29 mouse cellular contexts compared by ENCODE assay signal in the genomic region with DNA sequence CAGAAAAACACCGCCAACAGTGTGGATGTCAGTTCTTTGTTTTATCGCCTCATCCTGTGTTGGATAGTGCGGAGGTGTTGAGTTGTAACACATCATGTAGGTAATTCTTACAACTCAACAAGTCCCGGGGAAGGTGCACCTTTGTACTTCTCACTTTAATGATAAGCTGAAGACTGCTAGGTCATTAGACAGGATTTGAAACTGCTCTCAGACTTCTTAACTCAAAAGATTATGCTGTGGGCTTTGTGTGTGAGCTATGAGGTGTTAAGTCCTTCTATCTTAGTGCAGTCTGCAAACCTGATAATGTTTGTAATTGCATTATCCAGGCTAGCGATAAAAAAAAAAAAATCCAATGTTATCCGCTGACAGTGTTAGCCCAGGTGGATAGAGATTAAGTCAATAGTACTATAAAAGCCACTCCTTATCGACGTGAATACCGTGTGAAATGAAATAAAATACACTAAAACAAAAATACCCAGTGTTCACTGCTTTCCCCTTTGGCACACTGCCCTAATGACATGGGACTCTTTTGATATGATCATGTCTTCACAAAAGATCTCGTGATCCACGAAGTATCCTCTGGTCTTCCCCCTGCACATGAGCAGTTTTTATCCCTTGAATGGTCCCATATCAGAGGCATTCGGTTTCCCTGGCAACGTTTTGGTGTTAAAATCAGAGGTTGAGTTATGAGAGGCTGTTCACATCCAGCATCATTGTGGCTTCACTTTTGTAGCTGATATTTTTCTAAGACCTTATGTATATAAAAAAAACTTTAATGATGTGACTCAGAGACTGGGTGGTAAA. TPM values are rescaled to one million over a fixed set of nuclear protein-coding genes. Genes with fewer than 3 reads are reported as not detected.
DNase-seq lines count a peak whose midpoint lies in the region; ATAC-seq and TF ChIP-seq lines count a peak whose summit lies in the region.
"Had no signal": no experiment of that assay in that cellular context is flagged by ENCODE, and none has a peak within 500 bp of the region (broad histone marks: within the 10 kb centered on the region; RNA-seq: fewer than 3 reads in every experiment).

No protein-coding gene starts in this region.

- no peak overlapping the region for H3K4me3 ChIP-seq in lung, embryonic 14.5 days (ENCODE audit: low read depth, low read length)
- H3K4me3 ChIP-seq in stomach, embryonic 14.5 days (ENCODE audit: low read depth, low read length) = no peak overlapping the region
- H3K4me3 ChIP-seq in stomach, postnatal 0 days (ENCODE audit: low read depth, low read length) = no peak overlapping the region
- no peak overlapping the region for H3K4me3 ChIP-seq in midbrain, postnatal 0 days (ENCODE audit: low read depth, low read length)
- H3K4me3 ChIP-seq: embryonic facial prominence, embryonic 15.5 days; forebrain, embryonic 12.5 days; gastrocnemius, adult 2 months; hindbrain, embryonic 12.5 days; neural tube, embryonic 13.5 days had no signal

- no peak overlapping the region for H3K9ac ChIP-seq in lung, embryonic 14.5 days
- no peak overlapping the region for H3K9ac ChIP-seq in stomach, embryonic 14.5 days (replicated peaks; ENCODE audit: low read depth, low read length)
- H3K9ac ChIP-seq in stomach, postnatal 0 days (ENCODE audit: low read length) = no peak overlapping the region
- H3K9ac ChIP-seq in midbrain, postnatal 0 days (replicated peaks; ENCODE audit: low read length, poor library complexity, severe bottlenecking) = no peak overlapping the region
- H3K9ac ChIP-seq: embryonic facial prominence, embryonic 15.5 days; forebrain, embryonic 12.5 days; hindbrain, embryonic 12.5 days; liver, embryonic 14.5 days; neural tube, embryonic 13.5 days had no signal

- 55% methylated on average over 13 of the region's 13 CpGs for WGBS in lung, embryonic 14.5 days
- 72% methylated on average over 13 of the region's 13 CpGs for WGBS in stomach, embryonic 14.5 days
- 58% methylated on average over 13 of the region's 13 CpGs for WGBS in stomach, postnatal 0 days
- WGBS in midbrain, postnatal 0 days = 72% methylated on average over 13 of the region's 13 CpGs

- no peak for TF ChIP-seq CTCF in lung, embryonic 14.5 days (IDR thresholded peaks at IDR 0.05; ENCODE audit: low read depth)
- TF ChIP-seq CTCF in stomach, postnatal 0 days (IDR thresholded peaks at IDR 0.05; ENCODE audit: low read depth) = no peak
- no peak for TF ChIP-seq CTCF in midbrain, postnatal 0 days (IDR thresholded peaks at IDR 0.05)

- DNase-seq in lung, embryonic 14.5 days = peak; percentile 5
- no peak for DNase-seq in lung, postnatal 36 days
- no peak for DNase-seq in stomach, postnatal 0 days (ENCODE audit: low spot score)
- peak; percentile 15 for DNase-seq in midbrain, postnatal 0 days (ENCODE audit: low spot score)
- DNase-seq in layer of hippocampus, adult 8-10 months (ENCODE audit: low spot score in 2 of 2) = no peak
- no peak for DNase-seq in layer of hippocampus, adult 9-10 months (ENCODE audit: low spot score)
- DNase-seq: adrenal gland, postnatal 25 days; cerebellum, adult 18-20 months; cerebellum, postnatal 10 days; gastrocnemius, adult 2 months; gastrocnemius, postnatal 36 days; heart, adult 18-20 months; heart, postnatal 36 days; kidney, adult 8-10 months; kidney, postnatal 4 days; liver; lung, adult 2 months; lung, postnatal 14 days; right cerebral cortex, postnatal 14 days; thymus, adult 2 months; thymus, postnatal 4 days had no signal

- no peaks in the 10 kb centered on the region for H3K27me3 ChIP-seq in lung, embryonic 14.5 days (ENCODE audit: insufficient read depth, low read length)
- no peaks in the 10 kb centered on the region for H3K27me3 ChIP-seq in stomach, embryonic 14.5 days (ENCODE audit: control insufficient read depth, insufficient read depth, low read length)
- no peaks in the 10 kb centered on the region for H3K27me3 ChIP-seq in stomach, postnatal 0 days (ENCODE audit: control insufficient read depth, insufficient read depth, low read length)
- no peaks in the 10 kb centered on the region for H3K27me3 ChIP-seq in midbrain, postnatal 0 days (ENCODE audit: insufficient read depth, low read length)
- H3K27me3 ChIP-seq: embryonic facial prominence, embryonic 15.5 days; forebrain, embryonic 12.5 days; hindbrain, embryonic 12.5 days; neural tube, embryonic 13.5 days had no signal

- H3K4me2 ChIP-seq in lung, embryonic 14.5 days = no peak overlapping the region
- no peak overlapping the region for H3K4me2 ChIP-seq in stomach, embryonic 14.5 days (replicated peaks; ENCODE audit: low read depth, low read length)
- H3K4me2 ChIP-seq in stomach, postnatal 0 days (replicated peaks; ENCODE audit: low read depth) = no peak overlapping the region
- no peak overlapping the region for H3K4me2 ChIP-seq in midbrain, postnatal 0 days (ENCODE audit: low read depth, low read length, poor library complexity, severe bottlenecking)
- H3K4me2 ChIP-seq: embryonic facial prominence, embryonic 15.5 days; forebrain, embryonic 12.5 days; heart, embryonic 11.5 days; hindbrain, embryonic 12.5 days; neural tube, embryonic 13.5 days had no signal

- H3K27ac ChIP-seq in lung, embryonic 14.5 days (ENCODE audit: low read depth) = no peak overlapping the region
- H3K27ac ChIP-seq in stomach, embryonic 14.5 days (ENCODE audit: low read length) = no peak overlapping the region
- no peak overlapping the region for H3K27ac ChIP-seq in stomach, postnatal 0 days (replicated peaks)
- H3K27ac ChIP-seq in midbrain, postnatal 0 days (ENCODE audit: low read depth, low read length) = no peak overlapping the region
- H3K27ac ChIP-seq: embryonic facial prominence, embryonic 15.5 days; forebrain, embryonic 12.5 days; gastrocnemius, adult 2 months; hindbrain, embryonic 12.5 days; kidney, postnatal 0 days; liver, embryonic 14.5 days; neural tube, embryonic 13.5 days had no signal

- no peaks in the 10 kb centered on the region for H3K9me3 ChIP-seq in lung, embryonic 14.5 days (ENCODE audit: low read depth, low read length)
- H3K9me3 ChIP-seq in stomach, embryonic 14.5 days (ENCODE audit: control insufficient read depth, low read depth, low read length) = no peaks in the 10 kb centered on the region
- no peaks in the 10 kb centered on the region for H3K9me3 ChIP-seq in stomach, postnatal 0 days (ENCODE audit: control insufficient read depth, low read length)
- H3K9me3 ChIP-seq in midbrain, postnatal 0 days (ENCODE audit: low read length) = no peaks in the 10 kb centered on the region
- H3K9me3 ChIP-seq: embryonic facial prominence, embryonic 15.5 days; forebrain, embryonic 12.5 days; hindbrain, embryonic 12.5 days; neural tube, embryonic 13.5 days had no signal

- ATAC-seq in lung, embryonic 14.5 days (ENCODE audit: insufficient read depth) = no peak
- peak; percentile 83 for ATAC-seq in stomach, embryonic 14.5 days (ENCODE audit: insufficient number of reproducible peaks, insufficient read depth, low FRiP score, low read depth)
- no peak for ATAC-seq in stomach, postnatal 0 days (ENCODE audit: low FRiP score, low TSS enrichment)
- no peak for ATAC-seq in midbrain, postnatal 0 days (ENCODE audit: low FRiP score)

- no peaks in the 10 kb centered on the region for H3K36me3 ChIP-seq in lung, embryonic 14.5 days (ENCODE audit: insufficient read depth)
- no peaks in the 10 kb centered on the region for H3K36me3 ChIP-seq in stomach, embryonic 14.5 days (ENCODE audit: control insufficient read depth, insufficient read depth, low read length)
- H3K36me3 ChIP-seq in stomach, postnatal 0 days (ENCODE audit: control insufficient read depth, insufficient read depth, low read length) = no peaks in the 10 kb centered on the region
- H3K36me3 ChIP-seq in midbrain, postnatal 0 days (ENCODE audit: insufficient read depth, low read length) = no peaks in the 10 kb centered on the region
- H3K36me3 ChIP-seq: embryonic facial prominence, embryonic 15.5 days; forebrain, embryonic 12.5 days; hindbrain, embryonic 12.5 days; neural tube, embryonic 13.5 days had no signal

- H3K4me1 ChIP-seq in lung, embryonic 14.5 days (ENCODE audit: insufficient read depth) = no peaks in the 10 kb centered on the region
- H3K4me1 ChIP-seq in stomach, embryonic 14.5 days (ENCODE audit: control insufficient read depth, insufficient read depth, low read length) = no peaks in the 10 kb centered on the region
- no peaks in the 10 kb centered on the region for H3K4me1 ChIP-seq in stomach, postnatal 0 days (replicated peaks; ENCODE audit: control insufficient read depth, insufficient read depth)
- no peaks in the 10 kb centered on the region for H3K4me1 ChIP-seq in midbrain, postnatal 0 days (ENCODE audit: insufficient read depth, low read length)
- H3K4me1 ChIP-seq: embryonic facial prominence, embryonic 15.5 days; forebrain, embryonic 12.5 days; hindbrain, embryonic 12.5 days; neural tube, embryonic 13.5 days had no signal

- no peak for TF ChIP-seq EP300 in stomach, postnatal 0 days (optimal IDR thresholded peaks at IDR 0.05)

RNA-seq across cellular contexts. Expression of gene Crim1, which starts 48.4 kb away (rescaled TPM):
- polyA plus RNA-seq in lung, embryonic 14.5 days (2014; fragmentation: Nextera tagmentation; extraction: Ambion mirVana) = 3.1 and 5.7 TPM in 2 replicates
- polyA plus RNA-seq in stomach, embryonic 14.5 days (2014; fragmentation: Nextera tagmentation; extraction: Ambion mirVana) = 4.9 and 7.4 TPM in 2 replicates
- polyA plus RNA-seq in stomach, postnatal 0 days (2015; fragmentation: Nextera tagmentation; extraction: Ambion mirVana) = 4.3 and 5.1 TPM in 2 replicates
- total RNA-seq in midbrain, postnatal 0 days (2014; rRNA removed) = 108 and 119 TPM in 2 replicates
- 13.1 and 16.5 TPM in 2 replicates for polyA plus RNA-seq in midbrain, postnatal 0 days (2015; fragmentation: Nextera tagmentation; extraction: Ambion mirVana)
- total RNA-seq in layer of hippocampus, adult 8-10 months (2022) = 100 to 1,000 TPM; 134 to 154 (median 144) TPM

Comparison
In these comparisons a context has a peak if more than half of its experiments do, and no peak if none do; other contexts are left out.
1. DNase-seq: peak in lung, embryonic 14.5 days (single experiment) and midbrain, postnatal 0 days (single experiment); none in lung, postnatal 36 days (single experiment), stomach, postnatal 0 days (single experiment), layer of hippocampus, adult 8-10 months (0 of 2) and layer of hippocampus, adult 9-10 months (single experiment).